Mouse (Mus musculus) adrenal gland, adult 2 months (tissue): Measurements from ENCODE around the gene Cpsf6. TPM values are rescaled to one million over a fixed set of nuclear protein-coding genes. Genes with fewer than 3 reads are reported as not detected.

Source experiments
- DNase-seq: peaks from one replicate; pipeline ENCODE4 v3.0.0; 2021
- polyA plus RNA-seq: library from polyadenylated mRNA; depleted of rRNA; stranded (reverse); fragments of >200 nt; gene quantifications from 2 replicates; pipeline ENCODE4 v1.2.3, GENCODE M21; 2012; rRNA removed
- total RNA-seq, 2 experiments: library from RNA; stranded (reverse); gene quantifications; 2 replicates each; pipeline ENCODE4 v1.2.3; 2021

Cpsf6 gene
- total and polyA plus RNA-seq, 3 experiments, result 49.8 to 78.5 (median 72.7) TPM

DNA sequence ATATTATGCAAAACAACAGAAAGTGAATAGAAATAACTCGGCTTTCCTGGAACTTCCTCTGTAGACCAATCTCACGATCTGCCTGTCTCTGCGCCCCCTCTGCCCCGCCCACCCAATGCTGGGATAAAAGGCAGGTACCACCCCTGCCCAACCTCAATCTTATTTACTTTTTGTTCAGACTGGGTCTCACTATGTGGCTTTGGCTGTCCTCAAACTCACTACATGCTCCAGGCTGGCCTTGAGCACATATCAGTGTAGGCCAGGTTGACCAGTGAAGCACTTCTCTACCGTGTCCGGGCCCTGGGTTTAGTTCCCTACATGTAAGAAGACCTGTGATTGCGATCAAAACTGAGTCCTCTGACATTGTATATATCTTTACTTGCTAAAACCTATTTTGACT is 40.6 kb downstream of the Cpsf6 start:
- no peak for DNase-seq

DNA sequence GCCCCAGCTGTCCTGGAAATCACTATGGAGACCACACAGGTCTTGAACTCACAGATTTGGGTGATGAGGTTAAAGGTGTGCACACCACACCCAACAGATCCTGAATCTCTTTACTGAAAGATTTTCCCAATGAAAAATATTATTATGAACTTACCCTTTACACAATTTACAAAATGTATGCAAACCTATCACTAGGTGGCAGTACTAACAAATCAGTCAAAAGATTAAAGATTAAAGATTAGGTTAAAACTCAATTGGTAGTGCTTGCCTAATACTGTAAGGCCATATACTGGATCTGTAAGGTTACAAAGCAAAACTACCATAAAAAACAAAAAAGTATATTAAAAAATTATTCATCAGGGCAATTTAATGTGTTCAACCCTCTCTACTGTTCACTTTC is 41.9 kb downstream of the Cpsf6 start:
- no peak for DNase-seq

DNA sequence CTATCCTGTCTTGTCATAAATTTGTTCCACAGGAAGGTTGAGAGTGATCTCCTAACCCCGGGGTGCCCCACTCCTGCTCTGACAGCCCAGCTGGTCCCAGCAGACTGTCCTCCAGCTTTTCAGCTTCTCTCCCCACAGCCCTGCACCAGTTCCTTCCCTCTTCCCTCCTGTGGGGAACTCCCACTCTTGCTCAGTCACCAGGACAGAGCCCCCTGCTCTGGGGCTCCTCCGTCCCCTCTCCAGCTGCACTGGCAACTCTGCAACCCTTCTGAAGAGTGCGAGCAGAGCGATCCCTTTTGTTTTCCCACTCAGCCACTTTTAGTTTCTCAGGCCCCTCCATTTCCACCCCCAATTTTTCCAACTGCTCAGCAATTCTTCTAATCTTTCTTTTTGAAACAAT is 44.2 kb downstream of the Cpsf6 start:
- no peak for DNase-seq

DNA sequence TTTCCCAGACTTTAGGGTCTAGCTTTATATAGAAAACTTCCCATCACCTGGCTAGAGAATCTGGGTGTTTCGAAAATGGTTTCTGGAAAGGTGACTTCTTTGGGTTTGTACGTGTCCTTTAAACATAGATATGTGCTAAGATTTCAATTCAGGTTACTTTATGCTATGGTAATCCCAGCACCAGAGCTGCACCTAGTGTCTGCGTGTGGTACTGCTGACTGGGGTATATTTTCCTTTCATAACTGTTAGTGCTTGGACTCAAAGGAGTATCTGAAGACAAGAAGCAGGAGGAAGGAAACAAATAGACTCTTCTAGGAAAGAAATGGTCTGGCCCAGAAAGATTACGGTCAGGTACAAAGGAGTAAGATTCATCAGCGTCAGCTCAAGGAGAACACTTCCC is 49.3 kb downstream of the Cpsf6 start:
- peak; percentile 15 for DNase-seq

DNA sequence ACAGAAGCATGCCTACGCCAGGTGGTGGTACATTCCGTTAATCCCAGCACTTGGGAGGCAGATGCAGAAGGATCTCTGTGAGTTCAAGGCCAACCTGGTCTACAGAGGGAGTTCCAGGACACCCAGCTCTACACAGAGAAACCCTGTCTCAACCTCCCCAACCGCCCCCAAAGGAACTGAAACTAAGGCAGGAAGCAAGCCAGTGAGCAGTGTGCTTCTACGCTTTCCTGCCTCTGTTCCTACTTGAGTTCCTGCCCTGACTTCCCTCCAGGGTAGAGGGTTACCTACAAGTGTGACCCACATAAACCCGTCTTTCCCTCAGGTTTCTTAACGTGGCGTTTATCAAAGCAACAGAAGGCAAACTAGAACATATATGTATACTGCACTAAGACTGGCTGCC is 56.0 kb downstream of the Cpsf6 start:
- no peak for DNase-seq

DNA sequence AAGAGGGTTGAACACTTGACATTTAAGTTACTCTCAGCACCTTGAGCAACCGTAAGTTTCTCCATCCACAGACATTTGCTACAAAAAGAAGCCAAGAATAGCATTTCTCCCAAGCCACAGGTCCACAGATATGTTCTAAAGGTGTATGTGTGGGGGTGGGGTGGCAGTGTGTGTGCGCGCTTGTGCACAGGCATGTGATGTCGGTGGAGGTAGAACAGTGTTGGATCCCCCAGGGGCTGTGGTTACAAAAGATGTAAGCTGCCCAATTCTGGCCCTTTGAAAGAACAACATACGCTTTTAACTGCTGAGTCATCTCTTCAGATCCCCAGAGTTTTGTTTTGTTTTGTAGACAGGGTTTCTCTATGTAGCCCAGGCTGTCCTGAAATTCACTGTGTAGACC is 57.2 kb downstream of the Cpsf6 start:
- no peak for DNase-seq

DNA sequence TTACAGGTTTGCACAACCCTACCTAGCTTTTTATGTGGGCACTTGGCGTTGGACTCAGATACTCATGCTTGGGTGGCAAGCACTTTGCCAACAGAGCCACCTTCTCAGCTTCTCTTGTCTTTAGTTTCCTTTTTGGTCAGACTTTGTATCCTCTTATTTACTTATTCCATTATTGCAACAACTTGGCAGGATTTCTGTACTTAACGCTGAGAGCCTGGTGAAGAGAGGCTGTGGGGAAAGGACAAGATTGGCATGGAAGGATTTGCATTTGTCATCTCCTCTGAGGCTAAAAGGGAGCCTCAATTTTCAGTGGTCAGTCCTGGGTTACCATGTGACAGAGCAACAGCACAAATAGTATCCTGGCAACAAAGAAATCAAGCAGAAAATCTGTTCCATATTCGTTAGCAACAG is 59.2 kb downstream of the Cpsf6 start:
- DNase-seq, result no peak

DNA sequence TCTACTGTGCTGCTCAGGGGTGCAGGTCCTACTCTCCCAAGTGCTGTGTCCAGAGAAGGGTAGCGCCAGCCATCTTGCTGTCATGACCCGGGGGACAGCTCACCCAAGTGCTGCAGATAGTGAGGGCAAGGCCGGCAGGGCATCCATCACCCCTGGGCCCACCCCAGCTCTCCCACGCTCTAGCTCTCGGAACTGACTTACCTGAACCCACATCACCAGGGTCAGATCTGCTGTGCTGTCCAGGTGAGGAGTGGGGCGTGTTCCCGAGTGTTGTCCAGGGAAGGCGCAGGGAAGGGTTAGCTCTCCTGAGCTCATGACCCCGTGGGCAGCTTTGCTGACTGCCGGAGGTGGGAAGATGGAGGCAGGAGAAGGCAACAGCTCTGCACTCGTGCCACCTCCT is 63.4 kb downstream of the Cpsf6 start:
- no peak for DNase-seq

DNA sequence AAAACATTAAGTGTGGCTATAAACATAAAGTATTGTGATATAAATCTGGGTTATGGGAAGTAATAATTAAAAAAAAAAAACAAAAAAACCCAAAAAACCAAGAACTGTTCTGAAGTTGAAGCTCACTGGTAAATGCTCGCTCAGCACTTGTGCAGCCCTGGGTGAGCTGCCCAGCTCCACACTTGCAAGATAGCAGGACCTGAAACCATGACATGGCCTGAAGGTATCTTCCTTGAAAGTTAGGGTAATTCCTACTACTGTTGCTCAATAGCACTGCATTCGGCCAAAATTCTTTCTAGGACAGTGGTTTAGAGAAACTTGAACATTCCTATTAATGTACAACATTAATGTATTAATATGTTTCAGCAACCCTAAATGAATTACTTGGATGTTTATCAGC is 66.7 kb downstream of the Cpsf6 start:
- no peak for DNase-seq

DNA sequence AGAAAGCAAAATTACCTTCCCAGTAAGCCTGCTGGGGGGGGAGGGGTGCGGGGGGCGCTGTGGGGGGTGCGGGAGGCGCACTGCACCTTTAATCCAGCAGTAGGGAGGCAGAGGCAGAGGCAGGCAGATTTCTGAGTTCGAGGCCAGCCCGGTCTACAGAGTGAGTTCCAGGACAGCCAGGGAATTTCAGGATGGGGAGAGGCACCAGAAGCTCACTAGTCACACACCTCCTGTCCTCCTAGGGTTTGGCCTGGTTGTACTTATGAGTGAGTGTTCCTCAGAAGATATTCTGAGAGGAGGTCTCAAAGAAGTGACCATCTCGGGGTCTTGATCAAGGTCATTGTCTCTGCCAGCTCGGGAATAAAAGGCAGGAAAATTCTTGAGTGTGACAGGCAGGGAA is 67.6 kb downstream of the Cpsf6 start:
- DNase-seq, result no peak

DNA sequence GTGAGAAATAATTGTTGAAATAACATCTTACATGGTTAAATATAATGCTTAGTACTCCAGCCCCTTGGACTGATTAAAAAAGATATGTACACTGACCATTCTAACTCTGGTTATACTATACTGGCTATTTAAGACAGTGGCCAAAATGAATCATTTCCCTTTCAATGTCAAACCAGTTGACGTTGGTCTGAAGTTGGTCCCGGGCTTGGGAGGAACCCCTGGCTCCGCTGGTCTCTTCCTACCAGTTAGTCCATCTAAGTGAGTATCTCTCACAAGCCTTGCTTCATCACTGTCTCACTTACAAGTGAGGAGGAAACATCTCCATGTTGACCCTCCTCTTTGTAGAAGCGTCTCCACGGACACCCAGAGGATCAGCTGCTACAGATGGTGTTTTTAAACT is 75.4 kb downstream of the Cpsf6 start:
- no peak for DNase-seq

DNA sequence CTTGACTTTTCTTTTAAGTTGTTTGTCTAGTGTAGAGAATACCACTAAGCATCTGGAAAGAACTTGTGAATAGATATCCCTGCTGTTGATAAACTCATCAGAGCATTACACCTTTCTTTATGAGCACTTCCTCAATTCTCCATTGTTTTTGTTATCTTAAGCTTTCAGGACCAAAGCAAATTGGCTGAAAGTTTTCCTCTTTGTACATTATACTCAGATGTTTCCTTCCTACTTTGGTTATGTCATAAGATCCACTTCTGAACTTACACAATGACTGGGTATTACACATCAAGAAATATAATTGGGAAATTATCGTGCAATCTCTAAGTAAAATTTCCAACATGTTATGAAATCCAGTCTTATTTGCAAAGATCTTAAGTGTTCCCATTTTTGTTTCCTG is 78.1 kb downstream of the Cpsf6 start:
- no peak for DNase-seq

DNA sequence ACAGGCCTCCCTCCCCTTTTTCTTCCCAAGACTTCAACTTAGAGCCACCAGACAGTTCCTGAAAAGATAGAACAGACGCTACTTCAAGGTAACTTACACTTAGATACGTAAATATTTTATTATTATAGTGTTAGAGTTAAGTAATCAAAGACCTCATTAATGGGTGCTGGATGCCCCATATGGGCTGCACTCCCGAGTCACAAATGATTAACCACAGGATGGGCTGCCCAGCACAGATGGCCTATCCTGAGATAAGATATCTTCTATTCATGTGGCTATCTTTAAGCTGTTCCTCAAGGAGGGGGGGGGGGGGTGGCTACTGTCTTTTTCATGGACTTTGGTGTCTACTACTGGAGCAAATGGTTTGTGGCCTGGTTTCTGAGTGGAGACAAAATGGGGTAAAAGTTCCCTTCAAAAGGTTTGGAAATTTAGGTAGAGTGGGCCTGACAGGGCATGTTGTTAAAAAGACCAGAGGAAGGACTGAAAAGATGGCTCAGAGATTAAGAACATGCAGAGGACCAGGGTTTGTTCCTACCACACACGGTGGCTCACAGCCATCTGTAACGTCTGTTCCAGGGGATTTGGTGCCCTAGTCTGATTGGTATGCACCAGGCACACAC is 79.8 kb downstream of the Cpsf6 start:
- no peak for DNase-seq

DNA sequence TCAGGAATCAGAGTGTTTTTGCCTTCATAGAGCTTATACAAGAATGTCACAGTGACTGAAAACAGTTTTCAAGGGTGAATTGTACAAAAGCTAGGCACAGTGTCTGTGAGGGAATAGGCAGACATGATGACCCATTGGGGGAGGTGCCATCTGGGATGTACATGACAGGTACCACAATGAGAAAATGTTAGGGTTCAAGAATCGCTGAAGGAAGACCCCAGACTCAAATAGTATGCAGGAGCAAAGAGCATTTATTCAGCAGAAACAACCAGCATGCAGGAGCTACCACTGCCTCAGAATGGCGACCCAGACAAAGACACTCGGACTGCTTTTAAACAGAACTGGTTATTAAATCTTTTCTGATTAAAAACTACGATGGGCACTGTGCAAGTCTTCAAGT is 80.7 kb downstream of the Cpsf6 start:
- no peak for DNase-seq

DNA sequence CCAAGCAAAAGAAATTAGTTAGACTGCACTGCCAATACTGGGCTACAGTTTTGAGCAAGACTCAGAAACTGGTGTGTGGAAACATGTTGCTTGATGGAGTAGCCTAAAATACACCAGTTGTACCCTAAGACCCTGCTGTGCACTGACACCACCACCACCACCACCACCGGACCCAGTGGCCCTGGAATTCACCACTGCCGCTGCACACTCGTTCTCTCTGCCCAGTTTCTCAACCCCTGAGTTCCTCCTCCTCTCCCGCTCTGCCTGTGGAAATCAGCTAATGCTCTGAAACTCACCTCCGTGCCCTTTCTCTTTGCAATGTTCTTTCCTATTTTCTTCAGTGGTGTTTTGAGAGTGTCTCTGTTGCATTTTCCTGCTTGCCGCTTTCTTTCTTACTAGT is 81.5 kb downstream of the Cpsf6 start:
- no peak for DNase-seq

Other genes starting within 250 kb of the Cpsf6 start
- 10 to 100 TPM; 21.4 to 28.1 TPM for gene Frs2, start 231.5 kb downstream of the Cpsf6 start, total RNA-seq
- 4.6 and 5.6 TPM in 2 replicates for gene Frs2, start 231.5 kb downstream of the Cpsf6 start, polyA plus RNA-seq
- 10 to 100 TPM; 43.0 to 47.3 TPM for gene Yeats4, start 155.5 kb downstream of the Cpsf6 start, total RNA-seq
- 29.1 and 35.7 TPM in 2 replicates for gene Yeats4, start 155.5 kb downstream of the Cpsf6 start, polyA plus RNA-seq
- gene 9530003J23Rik, start 141.3 kb downstream of the Cpsf6 start, total RNA-seq, result not detected
- gene 9530003J23Rik, start 141.3 kb downstream of the Cpsf6 start, polyA plus RNA-seq, result not detected in 2 replicates
- gene Lyz2, start 97.7 kb downstream of the Cpsf6 start, total RNA-seq, result 100 to 1,000 TPM; 158 to 168 TPM
- 61.9 and 69.7 TPM in 2 replicates for gene Lyz2, start 97.7 kb downstream of the Cpsf6 start, polyA plus RNA-seq
- 10 to 100 TPM; 12.3 to 22.2 TPM for gene Lyz1, start 87.1 kb downstream of the Cpsf6 start, total RNA-seq
- gene Lyz1, start 87.1 kb downstream of the Cpsf6 start, polyA plus RNA-seq, result 1.5 and 1.7 TPM in 2 replicates
- 10 to 100 TPM; 21.4 to 29.3 TPM for gene Cpm, start 249.5 kb upstream of the Cpsf6 start, total RNA-seq
- 14.6 and 19.2 TPM in 2 replicates for gene Cpm, start 249.5 kb upstream of the Cpsf6 start, polyA plus RNA-seq